Mouse (Mus musculus): ENCODE data around the gene Stap2. TPM values are rescaled to one million over a fixed set of nuclear protein-coding genes. Genes with fewer than 3 reads are reported as not detected.

The Stap2 gene
- polyA plus RNA-seq, 1 experiment from 2014 or later, result 28.0 TPM

DNA sequence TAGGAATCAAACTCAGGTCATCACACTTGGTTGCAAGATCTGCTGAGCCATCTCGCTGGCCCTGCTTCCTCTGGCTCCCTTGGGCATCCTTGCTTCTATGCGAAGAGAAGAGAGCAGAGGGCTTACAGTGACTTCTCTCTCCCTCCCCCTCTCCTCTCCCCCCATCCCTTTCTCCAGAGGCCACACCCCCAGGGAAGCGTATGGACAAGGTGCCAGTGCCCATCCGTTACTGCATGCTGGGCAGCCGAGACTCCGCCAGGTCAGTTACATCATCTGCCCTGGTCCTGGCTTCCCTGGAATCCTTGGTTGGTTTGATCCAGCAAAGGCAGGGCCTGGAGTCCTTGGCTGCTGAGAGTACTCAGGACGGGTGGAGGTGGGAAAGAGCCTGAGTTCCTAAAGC lies 6.1 kb upstream of the Stap2 start:
- 85% methylated on average over 7 of the region's 7 CpGs for WGBS
- H3K4me1 ChIP-seq, result peaks cover 22% of the 10 kb centered on the region
- no peak overlapping the region for H3K4me3 ChIP-seq (replicated peaks)
- peaks cover 32% of the 10 kb centered on the region for H3K36me3 ChIP-seq
- no peaks in the 10 kb centered on the region for H3K9me3 ChIP-seq
- H3K4me2 ChIP-seq, result no peak overlapping the region
- H3K27me3 ChIP-seq (replicated peaks), result no peaks in the 10 kb centered on the region
- ATAC-seq (ENCODE audit: insufficient read depth, low FRiP score, low read depth), result no peak
- H3K27ac ChIP-seq, result no peak overlapping the region
- H3K9ac ChIP-seq, result no peak overlapping the region

DNA sequence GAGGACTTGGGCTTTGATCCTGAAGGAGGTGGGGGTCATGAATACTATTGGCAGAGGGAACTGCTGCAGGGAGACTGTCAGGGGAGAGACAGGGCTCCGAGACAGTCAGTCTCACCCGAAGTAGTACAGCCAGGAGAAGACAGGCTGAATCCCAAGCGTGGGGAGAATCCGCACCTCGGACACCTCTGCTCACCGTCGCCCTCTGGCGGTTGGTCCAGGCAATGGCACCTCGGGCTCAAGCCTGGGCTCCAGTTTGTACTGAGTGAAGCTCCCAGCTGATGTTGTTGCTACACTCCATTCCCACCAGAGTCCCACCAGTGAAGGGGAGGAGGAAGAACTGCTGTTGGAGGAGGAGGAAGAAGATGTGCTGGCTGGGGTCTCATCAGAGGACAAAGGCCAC lies 5.3 kb upstream of the Stap2 start:
- peak overlapping the region; percentile 98 for H3K4me3 ChIP-seq (replicated peaks)
- peaks cover 24% of the 10 kb centered on the region for H3K36me3 ChIP-seq
- H3K9me3 ChIP-seq, result no peaks in the 10 kb centered on the region
- H3K27me3 ChIP-seq (replicated peaks), result no peaks in the 10 kb centered on the region
- 9% methylated on average over 9 of the region's 9 CpGs for WGBS
- H3K27ac ChIP-seq, result no peak overlapping the region
- peak overlapping the region; percentile 100 for H3K4me2 ChIP-seq
- no peak overlapping the region for H3K9ac ChIP-seq
- ATAC-seq (ENCODE audit: insufficient read depth, low FRiP score, low read depth), result no peak
- H3K4me1 ChIP-seq, result peaks cover 22% of the 10 kb centered on the region

DNA sequence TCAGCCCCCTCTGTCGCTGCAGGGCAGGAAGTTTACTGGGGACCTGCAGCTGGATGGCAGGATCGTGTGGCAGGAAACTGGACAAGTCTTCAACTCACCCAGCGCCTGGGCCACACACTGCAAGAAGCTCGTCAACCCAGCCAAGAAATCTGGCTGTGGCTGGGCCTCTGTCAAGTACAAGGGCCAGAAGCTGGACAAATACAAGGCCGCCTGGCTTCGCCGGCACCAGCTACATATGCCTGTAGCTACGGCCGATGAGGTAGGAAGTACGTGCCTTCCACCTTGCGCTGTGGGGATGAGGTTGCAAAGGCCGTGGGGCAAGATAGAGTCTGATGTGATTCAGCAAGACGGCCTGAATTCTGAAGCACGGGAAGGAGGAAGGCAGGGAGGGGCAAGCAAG lies 4.9 kb upstream of the Stap2 start:
- Histone ChIP-seq H3K27ac (no peak overlapping the region), H3K4me3 (replicated peaks) (peak overlapping the region; percentile 98), H3K27me3 (replicated peaks) (no peaks in the 10 kb centered on the region), H3K9ac (peak overlapping the region; percentile 83; the same call in 1 of the 2 replicates), H3K9me3 (no peaks in the 10 kb centered on the region), H3K4me1 (peaks cover 22% of the 10 kb centered on the region), H3K4me2 (peak overlapping the region; percentile 100), H3K36me3 (peaks cover 20% of the 10 kb centered on the region)
- WGBS, result 67% methylated on average over 14 of the region's 14 CpGs
- no peak for ATAC-seq (ENCODE audit: insufficient read depth, low FRiP score, low read depth)

GRCm38 (mm10) chr17:56009962-56010240 lies 4.5 kb upstream of the Stap2 start:
- Histone ChIP-seq H3K4me3 (replicated peaks) (peak overlapping the region; percentile 98), H3K27ac (0 out of 2 replicates have a peak overlapping the region, but pooled peaks have one; percentile 92), H3K4me2 (peak overlapping the region; percentile 100), H3K9me3 (no peaks in the 10 kb centered on the region), H3K9ac (peak overlapping the region; percentile 83; the same call in 1 of the 2 replicates), H3K4me1 (peaks cover 22% of the 10 kb centered on the region), H3K27me3 (replicated peaks) (no peaks in the 10 kb centered on the region), H3K36me3 (peaks cover 17% of the 10 kb centered on the region; the same call in 1 of the 2 replicates)
- WGBS, result 41% methylated on average over 2 of the region's 2 CpGs
- no peak for ATAC-seq (ENCODE audit: insufficient read depth, low FRiP score, low read depth)

GRCm38 (mm10) chr17:56009088-56009961 lies 3.9 kb upstream of the Stap2 start:
- peak; percentile 89 for ATAC-seq (ENCODE audit: insufficient read depth, low FRiP score, low read depth)
- Histone ChIP-seq H3K4me2 (peak overlapping the region; percentile 100), H3K4me3 (replicated peaks) (peak overlapping the region; percentile 98), H3K9ac (peak overlapping the region; percentile 83), H3K36me3 (peaks cover 14% of the 10 kb centered on the region; the same call in 1 of the 2 replicates), H3K27ac (peak overlapping the region; percentile 92), H3K9me3 (no peaks in the 10 kb centered on the region), H3K27me3 (replicated peaks) (no peaks in the 10 kb centered on the region), H3K4me1 (peaks cover 22% of the 10 kb centered on the region)
- WGBS, result under 1% methylated on average over 62 of the region's 62 CpGs

- H3K4me3 ChIP-seq (replicated peaks), result peak overlapping the region; percentile 98
- peaks cover 14% of the 10 kb centered on the region; the same call in 1 of the 2 replicates for H3K36me3 ChIP-seq
- peak overlapping the region; percentile 92 for H3K27ac ChIP-seq
- peak; percentile 90 for ATAC-seq (ENCODE audit: insufficient read depth, low FRiP score, low read depth)
- H3K9me3 ChIP-seq, result no peaks in the 10 kb centered on the region
- H3K27me3 ChIP-seq (replicated peaks), result no peaks in the 10 kb centered on the region
- under 1% methylated on average over 21 of the region's 21 CpGs for WGBS
- peaks cover 22% of the 10 kb centered on the region for H3K4me1 ChIP-seq
- peak overlapping the region; percentile 100 for H3K4me2 ChIP-seq
- H3K9ac ChIP-seq, result peak overlapping the region; percentile 56
Observed at GRCm38 (mm10) chr17:56008356-56009087, 3.1 kb upstream of the Stap2 start.

DNA sequence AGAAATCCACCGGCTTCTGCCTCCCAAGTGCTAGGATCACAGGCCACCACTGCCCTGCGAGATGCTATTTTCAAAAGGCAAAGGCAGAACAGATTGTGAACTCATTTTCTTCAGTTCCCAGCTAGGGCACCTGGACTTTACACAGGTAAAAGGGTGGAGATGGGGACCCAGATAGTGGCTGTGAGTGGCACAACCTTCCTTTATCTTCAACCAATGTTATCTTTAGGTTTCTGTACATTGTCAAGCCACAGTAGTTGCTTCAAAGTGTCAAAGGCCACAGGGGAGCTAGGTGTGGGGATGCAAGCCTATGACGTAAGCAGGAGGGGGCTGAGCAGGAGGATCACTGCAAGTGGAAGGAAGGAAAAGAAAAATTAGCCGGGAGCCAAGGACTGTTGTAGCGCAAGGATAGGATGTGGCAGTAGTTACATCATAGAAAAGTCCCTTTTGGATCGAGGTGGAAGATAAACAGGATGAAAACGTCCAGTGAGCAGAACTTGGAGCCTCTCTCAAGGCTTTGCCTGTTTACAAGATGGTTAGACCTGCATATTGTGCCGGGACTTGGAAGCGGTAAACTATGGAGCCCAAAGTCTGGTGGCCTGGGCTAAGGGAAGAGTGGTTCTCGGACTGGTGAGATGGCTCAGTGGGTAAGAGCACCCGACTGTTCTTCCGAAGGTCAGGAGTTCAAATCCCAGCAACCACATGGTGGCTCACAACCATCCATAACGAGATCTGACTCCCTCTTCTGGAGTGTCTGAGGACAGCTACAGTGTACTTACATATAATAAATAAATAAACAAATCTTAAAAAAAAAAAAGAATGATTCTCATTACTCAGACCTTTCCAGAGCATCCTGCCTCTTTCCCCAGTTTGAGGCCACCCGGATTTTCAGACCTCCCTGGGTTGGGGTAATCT lies 2.3 kb upstream of the Stap2 start:
- Histone ChIP-seq H3K9ac (peak overlapping the region; percentile 6; the same call in 1 of the 2 replicates), H3K4me3 (replicated peaks) (peak overlapping the region; percentile 98), H3K4me1 (peaks cover 22% of the 10 kb centered on the region), H3K9me3 (no peaks in the 10 kb centered on the region), H3K27ac (peak overlapping the region; percentile 73), H3K4me2 (peak overlapping the region; percentile 100), H3K36me3 (peaks cover 14% of the 10 kb centered on the region; the same call in 1 of the 2 replicates), H3K27me3 (replicated peaks) (no peaks in the 10 kb centered on the region)
- ATAC-seq (ENCODE audit: insufficient read depth, low FRiP score, low read depth), result peak; percentile 0; the same call in 1 of the 2 replicates
- 20% methylated on average over 14 of the region's 14 CpGs for WGBS

DNA sequence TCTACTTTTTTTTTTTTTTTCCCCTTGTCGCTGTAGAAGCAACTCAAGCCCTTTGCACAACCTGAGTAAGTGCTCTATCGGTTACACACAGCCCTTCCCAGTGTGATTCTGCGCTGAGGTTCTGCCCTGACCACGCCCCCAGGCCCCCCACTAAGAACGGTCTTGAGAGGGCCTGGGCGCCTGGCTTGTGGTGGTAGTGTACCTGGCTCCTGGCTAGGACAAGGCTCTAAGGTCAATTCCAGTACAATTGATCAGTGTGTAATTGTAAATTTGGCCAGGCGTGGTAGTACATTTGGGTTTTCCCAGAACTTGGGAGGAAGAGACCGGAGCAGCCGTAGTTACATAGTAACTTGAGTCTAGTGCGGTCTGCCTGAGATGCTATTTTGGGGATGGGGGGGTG lies 1.6 kb upstream of the Stap2 start:
- Histone ChIP-seq H3K9ac (no peak overlapping the region), H3K4me3 (replicated peaks) (no peak overlapping the region), H3K4me1 (peaks cover 22% of the 10 kb centered on the region), H3K36me3 (peaks cover 8% of the 10 kb centered on the region; the same call in 1 of the 2 replicates), H3K27ac (no peak overlapping the region; the same call in 1 of the 2 replicates), H3K4me2 (no peak overlapping the region), H3K27me3 (replicated peaks) (no peaks in the 10 kb centered on the region), H3K9me3 (no peaks in the 10 kb centered on the region)
- ATAC-seq (ENCODE audit: insufficient read depth, low FRiP score, low read depth), result no peak
- WGBS, result 56% methylated on average over 10 of the region's 10 CpGs

DNA sequence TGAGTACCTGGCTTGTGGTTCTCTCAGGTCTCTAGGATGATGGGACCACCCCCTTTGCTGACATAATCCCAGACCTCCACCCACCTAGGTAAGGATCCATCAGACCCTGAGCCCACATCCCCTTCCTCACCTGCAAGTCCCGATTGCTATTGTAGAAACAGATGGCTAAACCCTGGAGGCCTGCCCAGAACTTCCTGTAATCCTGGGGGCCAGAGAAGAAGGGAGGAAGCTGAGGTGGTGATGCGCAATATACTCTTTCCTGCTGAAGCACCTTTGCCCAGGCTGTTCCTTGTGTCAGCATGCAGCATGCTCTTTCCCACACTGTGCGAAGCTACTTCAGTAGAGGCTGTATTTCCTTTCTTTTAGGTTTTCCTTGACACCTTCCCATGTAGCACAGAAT lies 2.4 kb downstream of the Stap2 start:
- WGBS, result 82% methylated on average over 3 of the region's 3 CpGs
- Histone ChIP-seq H3K4me2 (no peak overlapping the region), H3K9me3 (no peaks in the 10 kb centered on the region), H3K9ac (no peak overlapping the region), H3K4me3 (replicated peaks) (no peak overlapping the region), H3K4me1 (peaks cover 9% of the 10 kb centered on the region), H3K27ac (no peak overlapping the region), H3K36me3 (no peaks in the 10 kb centered on the region), H3K27me3 (replicated peaks) (peaks cover 8% of the 10 kb centered on the region; the same call in 1 of the 2 replicates)
- no peak for ATAC-seq (ENCODE audit: insufficient read depth, low FRiP score, low read depth)

DNA sequence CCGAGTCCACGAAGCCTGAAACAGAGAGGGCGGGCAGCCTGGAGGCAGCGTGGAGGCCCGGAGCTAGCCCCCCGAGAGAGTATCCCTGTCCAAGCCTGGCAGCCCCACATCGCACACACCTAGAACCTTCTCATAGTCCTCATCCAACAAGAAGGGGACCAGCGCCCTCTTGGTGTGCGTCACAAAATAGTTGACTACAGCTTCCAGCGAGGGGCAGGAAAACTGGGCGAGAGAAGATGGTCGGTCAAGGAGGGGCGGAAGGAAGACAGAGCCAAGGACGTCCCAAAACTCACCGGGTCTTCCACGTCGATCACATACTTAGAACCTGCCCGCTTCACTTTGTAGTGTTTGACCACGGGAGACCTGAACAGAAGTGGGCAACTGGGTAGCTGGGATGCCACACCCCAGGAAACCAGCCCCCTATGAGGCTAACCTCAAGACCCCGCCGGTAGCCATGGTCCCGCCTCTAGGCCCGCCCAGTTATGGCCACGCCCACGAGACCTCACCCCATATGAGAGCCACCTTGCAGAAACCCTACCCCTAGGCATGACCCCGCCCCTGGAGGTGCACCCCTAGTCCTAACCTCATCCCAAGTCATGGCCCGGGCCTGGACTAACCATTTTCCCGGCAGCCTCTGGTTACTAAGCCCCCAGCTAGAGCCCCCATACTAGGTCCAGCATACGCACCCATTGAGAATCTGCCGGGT lies 5.4 kb downstream of the Stap2 start:
- 13% methylated on average over 30 of the region's 30 CpGs for WGBS
- H3K4me1 ChIP-seq, result no peaks in the 10 kb centered on the region

GRCm38 (mm10) chr17:55996007-55996406 lies 9.4 kb downstream of the Stap2 start:
- H3K27ac ChIP-seq, result no peak overlapping the region
- no peaks in the 10 kb centered on the region for H3K9me3 ChIP-seq
- H3K27me3 ChIP-seq (replicated peaks), result peaks cover 8% of the 10 kb centered on the region; the same call in 1 of the 2 replicates
- H3K4me1 ChIP-seq, result no peaks in the 10 kb centered on the region
- no peak for ATAC-seq (ENCODE audit: insufficient read depth, low FRiP score, low read depth)
- WGBS, result 82% methylated on average over 15 of the region's 15 CpGs
- no peak overlapping the region for H3K9ac ChIP-seq
- H3K36me3 ChIP-seq, result no peaks in the 10 kb centered on the region
- no peak overlapping the region for H3K4me3 ChIP-seq (replicated peaks)
- H3K4me2 ChIP-seq, result no peak overlapping the region

More for the DNA sequence above, 5.4 kb downstream of the Stap2 start:
- Histone ChIP-seq H3K9me3 (no peaks in the 10 kb centered on the region), H3K4me2 (0 out of 2 replicates have a peak overlapping the region, but pooled peaks have one; percentile 3), H3K9ac (no peak overlapping the region), H3K36me3 (no peaks in the 10 kb centered on the region), H3K27me3 (replicated peaks) (peaks cover 8% of the 10 kb centered on the region; the same call in 1 of the 2 replicates), H3K27ac (no peak overlapping the region), H3K4me3 (replicated peaks) (no peak overlapping the region)
- no peak for ATAC-seq (ENCODE audit: insufficient read depth, low FRiP score, low read depth)
